Mouse (Mus musculus) monocyte, adult 5-6 weeks (primary cell): ENCODE results near the gene Mrm1. TPM values are rescaled to one million over a fixed set of nuclear protein-coding genes. Genes with fewer than 3 reads are reported as not detected.
A peak's percentile ranks its signal among the peaks of the same experiment; 100 is the strongest.
"Not testable (repeated sequence)": the region's sequence is repeated elsewhere in the genome, so short reads cannot be mapped to it uniquely, and the experiment has no call there.

Source experiments
- ATAC-seq: fragments of 153-309, 156-312 bp; replicated peaks from 2 replicates; pipeline ENCODE4 v1.8.0; 2017; ENCODE audit warnings: mild to moderate bottlenecking; ENCODE audit not compliant: low TSS enrichment, insufficient number of reproducible peaks, severe bottlenecking, poor library complexity, low FRiP score
- total RNA-seq: library from RNA; stranded (forward); fragments of 200-1000, 200-491, 200-594 nt; gene quantifications from 3 replicates; pipeline ENCODE4 v1.2.3, GENCODE M21; 2017

The Mrm1 gene
- total RNA-seq = 5.7 to 8.8 TPM (median 6.3 TPM) in 3 replicates

- ATAC-seq = peak; percentile 84
Measured at GRCm38 (mm10) chr11:84818961-84819692, at the start of gene Mrm1. TSS of gene Mrm1 (minus strand) at chr11:84819515.

DNA sequence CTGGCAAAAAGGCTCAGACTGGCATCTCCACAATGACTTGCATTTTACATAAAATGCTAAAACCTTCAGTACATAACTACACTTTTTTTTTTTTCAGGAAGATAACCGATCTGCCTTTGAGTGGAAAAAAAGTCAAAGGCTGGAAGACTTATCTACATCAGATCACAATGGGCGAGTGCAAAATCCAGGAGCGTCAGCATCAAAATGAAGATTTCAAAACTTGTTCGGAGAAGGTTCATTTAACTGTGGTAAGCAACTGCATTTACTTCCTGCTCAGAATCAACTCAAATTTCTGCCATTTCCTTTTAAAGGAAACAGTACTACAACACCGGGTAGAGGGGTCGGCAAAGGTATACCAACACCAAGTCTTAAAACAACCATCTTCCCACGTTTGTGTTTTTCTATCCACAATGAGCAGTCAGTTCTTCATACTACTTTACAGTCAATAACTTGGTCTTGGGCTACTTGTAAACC, 49.5 kb upstream of the Mrm1 start:
- no peak for ATAC-seq

DNA sequence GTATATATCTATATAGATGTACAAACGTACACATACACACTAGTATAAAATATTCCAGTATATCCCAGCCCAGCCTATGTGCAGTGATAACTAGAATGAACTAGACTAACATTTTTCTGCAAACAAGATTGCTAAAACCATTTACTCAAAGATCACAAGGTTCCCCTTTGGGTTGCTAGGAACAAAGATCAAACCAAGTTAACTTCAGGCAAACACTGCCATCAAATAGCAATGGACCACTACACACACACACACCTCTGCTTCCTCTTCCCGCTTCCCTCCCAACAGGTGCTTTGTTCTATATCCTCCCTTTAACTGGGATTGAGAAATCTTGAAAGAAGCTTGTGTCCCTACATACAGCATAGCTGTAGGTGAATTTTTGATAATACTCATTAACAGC, 48.3 kb upstream of the Mrm1 start:
- ATAC-seq = no peak

GRCm38 (mm10) chr11:84865268-84865667, 46.0 kb upstream of the Mrm1 start:
- no peak for ATAC-seq

DNA sequence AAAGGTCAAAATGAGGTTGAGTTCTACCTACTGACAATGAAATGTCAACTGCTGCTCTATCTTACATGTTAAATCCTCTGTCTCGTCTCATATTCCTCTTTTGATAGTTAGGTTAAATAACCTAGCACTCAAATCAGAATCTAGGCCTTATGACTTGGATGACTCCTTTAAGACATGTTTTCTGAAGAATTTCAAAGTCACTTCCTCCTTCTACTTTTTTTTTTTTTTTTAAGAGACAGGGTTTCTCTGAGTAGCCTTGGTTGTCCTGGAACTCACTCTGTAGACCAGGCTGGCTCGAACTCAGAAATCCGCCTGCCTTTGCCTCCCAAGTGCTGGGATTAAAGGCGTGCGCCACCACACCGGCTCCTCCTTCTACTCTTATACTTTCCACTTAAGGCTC, 36.0 kb upstream of the Mrm1 start:
- no peak for ATAC-seq

DNA sequence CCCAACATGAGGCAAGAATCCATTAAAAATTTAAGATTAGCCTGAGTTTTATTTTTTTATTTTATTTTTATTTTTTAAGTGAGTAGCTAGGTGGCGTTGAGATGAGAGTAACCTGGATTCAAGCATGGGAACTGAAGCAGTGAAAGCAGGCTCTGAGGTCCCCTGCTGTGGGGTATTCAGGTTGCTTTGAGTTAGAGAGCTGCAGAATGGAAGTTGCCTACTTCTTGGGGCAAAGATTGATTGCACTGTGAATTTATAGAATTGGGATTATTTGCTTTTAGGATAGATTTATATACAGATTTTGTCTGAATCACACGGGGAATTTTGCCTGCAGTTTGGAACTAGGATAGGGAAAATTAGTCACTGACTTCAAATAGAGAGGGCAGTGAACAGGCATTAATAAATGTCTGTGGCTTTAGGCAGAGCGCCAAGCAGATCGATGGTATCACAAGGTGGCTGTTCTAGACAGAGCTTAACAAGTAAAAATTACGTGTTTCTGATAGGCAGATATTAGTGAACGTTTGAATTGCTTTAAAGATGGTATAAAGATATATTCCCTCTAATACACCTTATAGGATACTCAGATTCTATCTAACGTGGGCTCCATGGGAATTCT, 28.3 kb upstream of the Mrm1 start:
- ATAC-seq = no peak

DNA sequence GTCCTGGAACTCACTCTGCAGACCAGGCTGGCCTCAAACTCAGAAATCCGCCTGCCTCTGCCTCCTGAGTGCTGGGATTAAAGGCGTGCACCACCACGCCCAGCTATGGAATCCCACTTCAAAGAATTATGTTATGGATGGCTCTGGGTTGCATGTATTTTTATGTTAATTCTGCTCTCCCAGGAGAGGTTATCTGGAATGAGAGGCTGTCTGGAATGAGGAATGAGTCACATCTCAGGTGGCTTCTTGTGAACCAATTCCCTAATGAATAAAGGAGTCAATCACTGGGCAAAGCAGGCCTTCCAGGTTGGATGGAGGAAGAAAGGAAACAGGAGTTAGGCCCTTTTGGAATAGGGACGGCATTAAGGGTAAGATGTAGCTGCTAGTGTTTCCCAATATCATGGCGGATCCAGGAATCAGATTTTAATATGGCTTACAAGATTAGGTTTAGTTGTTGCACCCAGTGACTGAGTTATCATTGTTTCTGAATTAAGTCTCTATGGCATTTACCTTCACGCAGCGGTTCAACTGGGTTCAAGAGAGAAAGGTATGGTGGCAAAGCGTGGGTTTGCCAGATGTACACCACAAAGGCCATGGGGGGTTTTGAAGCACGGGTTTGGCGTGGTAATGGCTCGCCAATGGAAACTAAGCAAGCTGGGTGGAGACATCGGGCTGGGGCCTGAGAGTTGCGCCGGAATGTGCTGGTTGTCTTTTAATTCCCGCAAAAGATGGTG, 27.6 kb upstream of the Mrm1 start:
- ATAC-seq = no peak

- ATAC-seq = no peak
Measured at GRCm38 (mm10) chr11:84839330-84839729, 20.0 kb upstream of the Mrm1 start.

DNA sequence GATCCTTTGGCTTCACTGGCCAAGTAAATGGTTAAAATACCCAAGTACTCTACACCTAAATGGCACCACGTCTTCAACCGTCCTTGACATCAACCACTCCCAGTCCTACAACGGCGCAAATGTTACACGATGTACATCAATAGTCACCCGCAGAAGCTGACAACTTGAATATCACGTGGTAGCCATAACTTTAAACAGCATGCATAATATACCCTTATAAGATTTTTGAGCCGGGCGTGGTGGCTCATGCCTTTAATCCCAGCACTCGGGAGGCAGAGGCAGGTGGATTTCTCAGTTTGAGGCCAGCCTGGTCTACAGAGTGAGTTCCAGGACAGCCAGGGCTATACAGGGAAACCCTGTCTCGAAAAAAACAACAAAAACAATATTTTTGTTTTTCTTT, 10.2 kb upstream of the Mrm1 start:
- ATAC-seq = not testable (repeated sequence)

- peak; percentile 83 for ATAC-seq
Measured at GRCm38 (mm10) chr11:84828516-84829399, 9.4 kb upstream of the Mrm1 start, which contains the start of gene Dhrs11. TSS of gene Dhrs11 (minus strand) at chr11:84828994.

DNA sequence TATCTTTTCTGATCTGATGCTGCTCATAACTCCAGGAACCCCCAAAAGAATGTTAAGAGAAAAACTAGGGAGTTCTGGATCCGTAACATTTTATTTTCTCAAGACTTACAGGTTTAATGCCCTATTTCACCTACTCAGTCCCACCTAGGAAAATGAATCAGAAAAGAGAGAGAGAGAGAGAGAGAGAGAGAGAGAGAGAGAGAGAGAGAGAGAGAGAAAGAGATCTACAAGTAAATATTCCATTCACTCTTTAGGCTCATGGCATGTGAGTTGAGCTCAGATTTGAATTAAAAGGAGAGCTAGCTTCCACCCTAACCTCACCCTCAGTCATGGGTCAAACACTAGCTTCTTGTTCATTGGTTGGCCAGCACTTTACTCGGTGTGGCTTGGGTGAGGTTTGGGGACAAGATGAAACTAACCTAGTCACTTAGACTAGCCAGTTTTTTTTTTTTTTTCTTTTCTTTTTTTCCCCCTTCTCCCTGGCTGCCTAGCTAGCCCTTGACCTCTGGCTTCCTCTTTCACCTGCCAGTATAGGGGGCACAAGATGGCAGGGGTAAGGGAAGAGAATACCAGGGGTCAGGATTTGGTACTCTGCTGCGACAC, 8.7 kb upstream of the Mrm1 start:
- no peak for ATAC-seq

- ATAC-seq = no peak
Measured at GRCm38 (mm10) chr11:84827492-84827891, 8.2 kb upstream of the Mrm1 start.

- no peak for ATAC-seq
Measured at GRCm38 (mm10) chr11:84826185-84826584, 6.9 kb upstream of the Mrm1 start.

DNA sequence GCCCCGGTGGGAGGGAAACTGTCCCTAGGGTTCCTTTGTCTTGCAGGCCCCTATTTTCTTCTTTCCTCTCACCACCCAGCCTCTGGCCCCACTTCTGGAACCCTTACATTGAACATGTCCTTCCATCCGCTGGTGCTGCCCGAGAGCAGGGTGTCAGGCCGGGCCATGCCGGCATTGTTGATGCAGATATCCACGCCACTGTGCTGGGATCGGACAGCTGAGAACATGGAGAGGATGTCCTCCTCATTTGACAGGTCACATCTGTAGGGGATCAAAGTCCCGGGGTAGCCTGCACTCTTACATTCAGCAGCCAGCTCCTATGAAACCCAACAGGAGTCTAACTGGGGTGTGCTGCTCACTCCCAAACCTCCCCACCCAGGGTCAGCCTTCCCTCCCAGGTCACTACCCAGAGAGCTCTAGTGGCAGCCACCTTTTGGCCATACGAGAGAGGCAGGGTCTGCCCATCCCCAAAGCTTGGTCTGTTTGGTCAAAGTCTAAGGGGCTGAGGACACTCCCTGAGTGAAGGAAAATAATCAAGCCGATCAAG, 6.0 kb upstream of the Mrm1 start:
- ATAC-seq = no peak

DNA sequence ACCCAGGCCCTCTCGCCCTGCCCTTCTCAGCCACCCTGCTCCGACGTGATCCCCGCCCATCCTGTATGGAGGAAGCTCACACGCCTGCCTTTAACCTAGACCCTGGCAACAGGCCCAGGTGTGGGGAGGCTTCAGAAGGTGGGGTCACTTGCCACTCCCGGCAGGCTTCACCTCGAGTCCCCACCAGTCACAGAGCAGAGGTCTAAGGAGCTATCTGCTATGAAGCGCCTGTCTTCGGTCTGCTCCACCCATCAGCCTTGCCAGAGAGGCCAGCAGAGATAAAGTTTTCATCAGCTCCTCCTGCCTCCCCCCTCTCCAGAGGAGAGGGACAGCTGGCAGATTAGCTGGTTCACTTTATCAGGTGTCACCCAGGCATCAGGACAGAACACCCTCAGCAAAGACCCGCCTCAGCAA, 4.2 kb upstream of the Mrm1 start:
- ATAC-seq = no peak

DNA sequence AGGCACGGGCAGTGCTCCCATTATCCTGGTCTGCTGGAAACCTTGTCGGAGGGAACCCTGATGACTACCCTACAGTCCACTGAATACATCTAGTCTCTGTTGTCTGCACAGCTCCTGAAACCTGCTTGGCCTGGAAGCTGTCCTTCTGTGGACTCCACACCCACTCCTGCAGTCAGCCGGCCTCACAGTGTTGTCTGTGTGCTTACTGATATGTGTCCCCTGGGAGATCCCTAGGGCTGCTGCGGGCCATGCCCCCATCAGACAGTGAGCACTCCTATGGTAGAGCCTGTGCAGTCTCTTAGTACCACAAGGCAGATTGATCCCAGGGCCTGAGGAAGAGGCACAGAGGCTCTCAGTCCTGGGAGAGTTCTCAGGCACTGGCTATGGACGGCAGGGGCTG, 3.2 kb upstream of the Mrm1 start:
- no peak for ATAC-seq

DNA sequence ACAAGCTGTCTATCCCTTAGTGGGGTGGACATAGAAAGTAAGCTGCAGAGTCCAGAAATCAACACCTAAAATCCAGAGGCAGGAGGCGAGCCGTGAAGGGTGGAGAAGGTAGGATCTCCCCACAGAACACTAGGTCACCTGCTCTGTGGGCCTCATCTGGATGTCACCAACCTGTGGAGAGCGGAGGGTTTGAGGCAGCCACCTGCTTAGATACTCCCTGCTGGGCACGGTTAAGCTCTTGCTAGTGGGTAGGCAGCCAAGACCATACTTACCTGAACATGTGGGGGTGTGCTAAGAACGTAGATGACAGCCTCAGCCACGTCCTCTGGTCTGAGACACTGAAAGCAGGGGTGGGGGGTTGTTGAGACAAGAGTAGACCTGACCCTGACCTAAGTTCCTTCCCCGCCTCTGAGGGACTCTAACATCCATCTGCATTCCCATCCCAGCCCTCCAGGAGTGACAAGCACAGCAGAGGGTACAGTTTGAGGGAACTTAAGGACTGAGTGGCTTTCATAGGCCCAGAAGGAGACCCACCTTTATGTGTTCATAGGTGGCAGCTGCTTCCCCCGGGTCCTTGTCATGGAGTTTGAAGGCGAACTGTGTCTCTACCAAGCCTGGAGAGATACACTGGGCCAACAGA, 1.9 kb upstream of the Mrm1 start:
- ATAC-seq = no peak
